Mouse (Mus musculus): Measurements from ENCODE around the gene Nckap5.

DNA sequence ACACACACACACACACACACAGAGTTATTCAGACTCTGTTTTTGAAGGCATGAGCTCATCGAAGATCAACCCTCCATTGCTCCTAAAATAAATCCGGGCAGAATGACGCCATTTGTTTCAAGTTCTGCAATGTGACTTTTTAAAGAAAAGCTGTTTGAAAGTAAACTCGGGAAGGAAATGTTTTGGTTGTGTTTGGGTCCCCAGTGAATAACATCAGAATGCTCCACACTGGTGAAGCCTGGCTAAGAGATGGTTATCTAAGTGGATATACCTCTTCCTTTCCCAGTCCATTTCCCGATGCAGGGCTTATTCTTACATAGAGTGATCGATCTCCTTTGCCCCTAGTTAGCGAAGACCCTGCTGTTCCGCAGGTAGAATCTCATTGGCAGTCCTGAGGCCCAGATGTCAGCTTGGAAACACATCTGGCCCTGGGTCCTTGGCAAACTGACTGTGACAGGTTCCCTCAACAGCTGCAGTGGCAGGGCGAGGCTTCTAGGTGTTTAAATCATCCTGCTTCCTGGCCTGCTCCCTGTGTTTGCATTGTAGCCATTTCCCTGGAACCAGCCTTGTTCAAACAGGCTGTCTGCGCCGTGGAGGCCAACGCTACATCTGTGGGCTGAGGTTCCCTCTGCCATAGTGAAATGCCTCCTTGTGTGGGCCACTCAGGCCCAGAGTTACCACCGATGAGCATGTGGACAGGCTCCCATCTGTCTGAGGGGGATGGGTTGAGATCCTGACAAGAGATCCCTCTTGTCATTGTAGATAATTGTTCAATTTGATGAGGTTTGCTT is 78.2 kb downstream of the Nckap5 start:
- TF ChIP-seq CTCF (conservative IDR thresholded peaks at IDR 0.05; ENCODE audit: insufficient read depth, insufficient read length, low read depth, low read length) = no peak
- TF ChIP-seq POLR2A (IDR thresholded peaks at IDR 0.05; ENCODE audit: low read depth, low read length) = no peak
